8 mouse cellular contexts compared by ENCODE assay signal in the genomic region with DNA sequence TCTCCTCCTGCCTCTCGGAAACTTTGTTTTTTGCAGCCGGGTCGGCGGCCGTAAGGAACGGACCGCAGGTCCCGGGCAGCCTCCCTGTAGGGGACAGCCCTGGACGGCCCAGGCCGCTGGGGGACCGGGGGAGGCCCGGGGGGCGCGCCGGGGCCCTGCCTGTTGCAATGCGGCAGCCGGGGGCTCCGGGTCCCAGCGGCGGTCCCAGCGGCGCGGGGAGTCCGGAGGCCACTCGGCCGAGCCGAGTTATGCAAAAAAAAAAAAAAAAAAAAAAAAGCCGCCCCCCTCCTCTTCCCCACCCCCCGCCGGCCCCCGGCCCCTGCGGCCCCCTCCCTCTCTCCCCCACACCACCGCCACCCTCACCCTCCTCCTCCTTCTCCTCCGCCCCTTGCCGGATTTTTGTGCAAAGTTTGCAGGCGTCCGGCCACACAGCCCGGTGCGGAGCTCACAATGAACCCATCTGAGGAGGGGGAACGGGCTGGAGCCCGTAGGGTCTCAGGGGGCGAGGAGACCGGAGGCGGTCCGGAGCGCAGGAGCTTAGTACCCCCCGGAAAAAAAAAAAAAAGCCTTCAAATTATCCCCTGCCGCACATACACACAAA. TPM values are rescaled to one million over a fixed set of nuclear protein-coding genes. Genes with fewer than 3 reads are reported as not detected.
A peak's percentile ranks its signal among the peaks of the same experiment; 100 is the strongest.
DNase-seq lines count a peak whose midpoint lies in the region; ATAC-seq and TF ChIP-seq lines count a peak whose summit lies in the region.

A gene (minus strand): TSS at position 276 of the 601 bp plus-strand sequence.

- H3K9me3 ChIP-seq in intestine, embryonic 16.5 days (ENCODE audit: control insufficient read depth, low read length) = no peaks in the 10 kb centered on the region
- no peaks in the 10 kb centered on the region for H3K9me3 ChIP-seq in liver, embryonic 15.5 days (replicated peaks)
- H3K9me3 ChIP-seq in stomach, postnatal 0 days (ENCODE audit: control insufficient read depth, low read length) = no peaks in the 10 kb centered on the region

- H3K27ac ChIP-seq in left cerebral cortex, adult 2 months = peak within 1 kb of the TSS; percentile 84
- H3K27ac ChIP-seq in intestine, embryonic 16.5 days (ENCODE audit: low read length) = peak within 1 kb of the TSS; percentile 96
- 0 out of 2 replicates have a peak within 1 kb of the TSS, but pooled peaks have one; percentile 41 for H3K27ac ChIP-seq in liver, embryonic 15.5 days (replicated peaks)
- peak within 1 kb of the TSS; percentile 93 for H3K27ac ChIP-seq in stomach, postnatal 0 days (replicated peaks)

- WGBS in intestine, embryonic 16.5 days = 0% methylated on average over 32 of the region's 48 CpGs
- WGBS in liver, embryonic 15.5 days (ENCODE audit: insufficient replicate concordance) = under 1% methylated on average over 41 of the region's 48 CpGs
- WGBS in stomach, postnatal 0 days = under 1% methylated on average over 38 of the region's 48 CpGs

- H3K9ac ChIP-seq in intestine, embryonic 16.5 days (ENCODE audit: low read depth, low read length) = peak within 1 kb of the TSS; percentile 91
- peak within 1 kb of the TSS; percentile 18 for H3K9ac ChIP-seq in liver, embryonic 15.5 days
- H3K9ac ChIP-seq in stomach, postnatal 0 days (ENCODE audit: low read length) = peak within 1 kb of the TSS; percentile 89

- DNase-seq in left cerebral cortex, adult 2 months (ENCODE audit: extremely low spot score in 1 of 2, low spot score in 2 of 2) = no peak
- no peak for DNase-seq in left cerebral cortex, adult 11 months (ENCODE audit: low spot score)
- peak; percentile 49 to 65 for DNase-seq in adrenal gland, postnatal 36 days
- no peak for DNase-seq in gastrocnemius, adult 18-20 months (ENCODE audit: low spot score)
- peak; percentile 36 for DNase-seq in stomach, postnatal 0 days (ENCODE audit: low spot score)
- DNase-seq in spleen, postnatal 36 days (ENCODE audit: low spot score in 2 of 2) = no peak

- intact Hi-C loops in left cerebral cortex, adult 2 months (cut with DNase I) = no loop called here

- H3K27me3 ChIP-seq in intestine, embryonic 16.5 days (replicated peaks; ENCODE audit: control insufficient read depth, insufficient read depth, low read length) = peaks cover 31% of the 10 kb centered on the region
- H3K27me3 ChIP-seq in liver, embryonic 15.5 days = peaks cover 98% of the 10 kb centered on the region
- peaks cover 9% of the 10 kb centered on the region; the same call in 1 of the 2 replicates for H3K27me3 ChIP-seq in stomach, postnatal 0 days (ENCODE audit: control insufficient read depth, insufficient read depth, low read length)

- no peaks in the 10 kb centered on the region for H3K36me3 ChIP-seq in intestine, embryonic 16.5 days (ENCODE audit: control insufficient read depth, insufficient read depth, low read length)
- H3K36me3 ChIP-seq in liver, embryonic 15.5 days (replicated peaks) = no peaks in the 10 kb centered on the region
- H3K36me3 ChIP-seq in stomach, postnatal 0 days (ENCODE audit: control insufficient read depth, insufficient read depth, low read length) = no peaks in the 10 kb centered on the region

- H3K4me3 ChIP-seq in left cerebral cortex, adult 2 months = peak within 1 kb of the TSS; percentile 79
- peak within 1 kb of the TSS; percentile 80 for H3K4me3 ChIP-seq in intestine, embryonic 16.5 days (ENCODE audit: low read length)
- H3K4me3 ChIP-seq in liver, embryonic 15.5 days (replicated peaks) = peak within 1 kb of the TSS; percentile 53
- peak within 1 kb of the TSS; percentile 79 for H3K4me3 ChIP-seq in stomach, postnatal 0 days (ENCODE audit: low read depth, low read length)

- peaks cover 24% of the 10 kb centered on the region for H3K4me1 ChIP-seq in intestine, embryonic 16.5 days (ENCODE audit: control insufficient read depth, insufficient read depth, low read length)
- H3K4me1 ChIP-seq in liver, embryonic 15.5 days (replicated peaks) = peaks cover 15% of the 10 kb centered on the region; the same call in 1 of the 2 replicates
- peaks cover 6% of the 10 kb centered on the region for H3K4me1 ChIP-seq in stomach, postnatal 0 days (replicated peaks; ENCODE audit: control insufficient read depth, insufficient read depth)

- H3K4me2 ChIP-seq in intestine, embryonic 16.5 days (ENCODE audit: low read depth, low read length) = peak within 1 kb of the TSS; percentile 96
- peak within 1 kb of the TSS; percentile 70 for H3K4me2 ChIP-seq in liver, embryonic 15.5 days
- peak within 1 kb of the TSS; percentile 97 for H3K4me2 ChIP-seq in stomach, postnatal 0 days (replicated peaks; ENCODE audit: low read depth)

- no peak for TF ChIP-seq CTCF in left cerebral cortex, adult 2 months (IDR thresholded peaks at IDR 0.05)
- no peak for TF ChIP-seq CTCF in stomach, postnatal 0 days (IDR thresholded peaks at IDR 0.05; ENCODE audit: low read depth)

- peak; percentile 24 for ATAC-seq in intestine, embryonic 16.5 days
- ATAC-seq in liver, embryonic 15.5 days (ENCODE audit: insufficient read depth) = no peak
- peak; percentile 24; the same call in 1 of the 2 replicates for ATAC-seq in stomach, postnatal 0 days (ENCODE audit: low FRiP score, low TSS enrichment)

- no peak for TF ChIP-seq EP300 in stomach, postnatal 0 days (optimal IDR thresholded peaks at IDR 0.05)

RNA-seq across cellular contexts. Expression of the gene that starts here (rescaled TPM):
- total RNA-seq in left cerebral cortex, adult 2 months (2021) = 10 to 100 TPM; 25.4 to 32.6 TPM
- total RNA-seq in adrenal gland, postnatal 36 days (2021) = 10 to 100 TPM; 16.5 to 20.8 TPM
- 10 to 100 TPM; 15.0 to 19.1 TPM for total RNA-seq in gastrocnemius, adult 18-20 months (2021)
- polyA plus RNA-seq in intestine, embryonic 16.5 days (2015; fragmentation: Nextera tagmentation; extraction: Ambion mirVana) = 2.4 and 2.5 TPM in 2 replicates
- polyA plus RNA-seq in liver, embryonic 15.5 days (2015; fragmentation: Nextera tagmentation; extraction: Ambion mirVana) = 0.30 and 0.39 TPM in 2 replicates
- polyA plus RNA-seq in stomach, postnatal 0 days (2015; fragmentation: Nextera tagmentation; extraction: Ambion mirVana) = 2.6 and 2.8 TPM in 2 replicates

Comparison
In these comparisons a context has a peak if more than half of its experiments do, and no peak if none do; other contexts are left out.
1. DNase-seq: peak in adrenal gland, postnatal 36 days (2 of 2) and stomach, postnatal 0 days (single experiment); none in left cerebral cortex, adult 2 months (0 of 2), left cerebral cortex, adult 11 months (single experiment), gastrocnemius, adult 18-20 months (single experiment) and spleen, postnatal 36 days (0 of 2).
2. H3K27ac ChIP-seq: peak in every context shown above with its lines; median percentile 96 in intestine, embryonic 16.5 days; 93 in stomach, postnatal 0 days; 84 in left cerebral cortex, adult 2 months; 41 in liver, embryonic 15.5 days.
3. H3K9ac ChIP-seq: peak in every context shown above with its lines; median percentile 91 in intestine, embryonic 16.5 days; 89 in stomach, postnatal 0 days; 18 in liver, embryonic 15.5 days.
4. Peak in every context shown above with its lines, with median percentiles within 50 percentile points of each other: H3K4me3 ChIP-seq and H3K4me2 ChIP-seq.